Mouse (Mus musculus): ENCODE data around the gene Aldh3b3. TPM values are rescaled to one million over a fixed set of nuclear protein-coding genes. Genes with fewer than 3 reads are reported as not detected.

The Aldh3b3 gene
- polyA plus RNA-seq, 1 experiment = not detected

DNA sequence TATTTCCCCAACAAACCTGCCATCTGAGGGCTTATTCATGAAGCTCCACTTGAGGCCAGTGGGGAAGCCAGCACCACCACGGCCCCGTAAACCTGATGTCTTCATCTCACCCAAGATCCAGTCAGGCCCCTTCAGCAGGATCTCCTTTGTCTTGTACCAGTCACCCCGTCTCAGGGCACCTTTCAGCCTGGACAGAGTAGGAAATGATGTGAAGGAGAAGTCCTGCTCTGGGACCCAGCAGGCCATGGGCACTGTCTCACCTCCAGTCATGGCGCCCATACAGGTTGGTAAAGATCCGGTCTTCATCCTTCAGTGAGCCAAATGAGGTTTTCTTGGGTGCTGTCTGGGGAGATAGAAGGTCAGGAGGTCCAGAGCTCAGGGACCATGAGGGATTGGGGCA is 52.6 kb downstream of the Aldh3b3 start:
- no peaks in the 10 kb centered on the region for H3K9me3 ChIP-seq (replicated peaks; ENCODE audit: control insufficient read depth, insufficient read depth, low read length, poor library complexity, severe bottlenecking)
- H3K9ac ChIP-seq (ENCODE audit: low read depth, poor library complexity, severe bottlenecking) = no peak overlapping the region
- no peak for TF ChIP-seq EP300 (IDR thresholded peaks at IDR 0.05; ENCODE audit: insufficient read depth, low read depth, low read length)
- no peak overlapping the region for H3K4me3 ChIP-seq (ENCODE audit: low read depth, low read length)
- H3K27me3 ChIP-seq (ENCODE audit: control insufficient read depth, insufficient read depth, low read length, poor library complexity, severe bottlenecking) = no peaks in the 10 kb centered on the region
- no peaks in the 10 kb centered on the region for H3K4me1 ChIP-seq (ENCODE audit: control insufficient read depth, insufficient read depth, low read length)
- H3K27ac ChIP-seq (ENCODE audit: insufficient read depth, low read length) = no peak overlapping the region
- peaks cover 8% of the 10 kb centered on the region; the same call in 1 of the 2 replicates for H3K36me3 ChIP-seq (ENCODE audit: control insufficient read depth, insufficient read depth, low read length, poor library complexity, severe bottlenecking)

DNA sequence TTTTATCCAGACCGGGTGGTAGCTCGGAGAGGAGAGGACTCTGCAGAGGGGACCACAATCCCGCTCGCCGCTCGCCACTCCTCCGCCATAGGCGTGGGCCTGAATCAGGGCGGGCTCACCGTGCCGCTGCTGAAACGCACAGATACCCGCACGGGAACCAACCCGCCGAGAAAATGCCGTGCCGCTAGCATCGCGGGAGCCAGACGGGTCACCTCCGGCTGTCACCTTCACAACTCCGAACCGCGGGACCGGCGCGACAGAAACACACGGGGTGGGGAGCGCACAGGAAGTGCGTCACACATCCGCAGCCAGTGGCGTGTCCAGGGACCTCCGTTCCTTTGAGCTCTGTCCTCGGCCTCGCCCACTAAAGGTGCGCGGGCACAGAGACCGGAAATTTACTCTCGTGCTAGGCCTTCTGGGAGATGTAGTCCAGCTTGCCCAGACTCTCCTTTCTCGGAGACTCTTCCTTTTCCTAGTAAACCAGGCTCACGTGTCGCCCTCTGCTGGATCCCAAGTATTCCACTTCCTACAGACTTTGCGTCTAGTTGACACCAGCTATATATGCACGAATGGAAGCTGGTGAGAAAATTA is 54.1 kb downstream of the Aldh3b3 start, which contains the start of gene Ndufv1:
Ndufv1 (minus strand) TSS at position 375 of the 591 bp plus-strand sequence.
- no peak within 1 kb of the TSS for H3K27ac ChIP-seq (ENCODE audit: insufficient read depth, low read length)

DNA sequence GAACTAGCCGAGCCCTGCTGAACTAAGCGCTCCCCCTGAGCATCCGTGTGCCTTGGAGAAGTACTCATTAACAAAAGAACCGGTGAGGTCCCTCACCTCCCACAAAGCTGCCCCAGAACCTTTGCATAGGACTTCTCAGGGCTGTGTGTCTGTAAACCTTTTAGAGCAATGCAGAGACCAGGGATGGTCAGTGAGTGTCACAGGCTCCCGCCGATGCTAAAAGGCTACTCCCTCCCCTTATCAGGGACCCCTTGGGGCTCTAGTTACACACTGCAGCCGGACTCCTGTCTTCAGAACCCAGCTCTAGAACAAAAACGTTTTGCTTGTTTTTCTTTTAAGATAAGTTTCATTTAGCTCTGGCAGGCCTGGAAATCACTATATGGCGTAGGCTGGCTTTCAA is 54.6 kb downstream of the Aldh3b3 start:
- TF ChIP-seq POLR2A (IDR thresholded peaks at IDR 0.05; ENCODE audit: insufficient read depth, low read length) (no peak), CTCF (IDR thresholded peaks at IDR 0.05; ENCODE audit: low read depth, low read length) (no peak), EP300 (IDR thresholded peaks at IDR 0.05; ENCODE audit: insufficient read depth, low read depth, low read length) (no peak)
- no peak overlapping the region for H3K27ac ChIP-seq (ENCODE audit: insufficient read depth, low read length)
- peak overlapping the region; percentile 75 for H3K4me3 ChIP-seq (ENCODE audit: low read depth, low read length)
- peak overlapping the region; percentile 57 for H3K9ac ChIP-seq (ENCODE audit: low read depth, poor library complexity, severe bottlenecking)
- H3K4me1 ChIP-seq (ENCODE audit: control insufficient read depth, insufficient read depth, low read length) = no peaks in the 10 kb centered on the region
- H3K9me3 ChIP-seq (replicated peaks; ENCODE audit: control insufficient read depth, insufficient read depth, low read length, poor library complexity, severe bottlenecking) = no peaks in the 10 kb centered on the region
- H3K27me3 ChIP-seq (ENCODE audit: control insufficient read depth, insufficient read depth, low read length, poor library complexity, severe bottlenecking) = no peaks in the 10 kb centered on the region
- H3K36me3 ChIP-seq (ENCODE audit: control insufficient read depth, insufficient read depth, low read length, poor library complexity, severe bottlenecking) = peaks cover 6% of the 10 kb centered on the region; the same call in 1 of the 2 replicates

More for the DNA sequence above, 54.1 kb downstream of the Aldh3b3 start, which contains the start of gene Ndufv1:
- Histone ChIP-seq H3K9ac (ENCODE audit: low read depth, poor library complexity, severe bottlenecking) (peak within 1 kb of the TSS; percentile 57), H3K36me3 (ENCODE audit: control insufficient read depth, insufficient read depth, low read length, poor library complexity, severe bottlenecking) (peaks cover 8% of the 10 kb centered on the region; the same call in 1 of the 2 replicates), H3K4me3 (ENCODE audit: low read depth, low read length) (peak within 1 kb of the TSS; percentile 96), H3K27me3 (ENCODE audit: control insufficient read depth, insufficient read depth, low read length, poor library complexity, severe bottlenecking) (no peaks in the 10 kb centered on the region), H3K9me3 (replicated peaks; ENCODE audit: control insufficient read depth, insufficient read depth, low read length, poor library complexity, severe bottlenecking) (no peaks in the 10 kb centered on the region), H3K4me1 (ENCODE audit: control insufficient read depth, insufficient read depth, low read length) (no peaks in the 10 kb centered on the region)
- TF ChIP-seq CTCF (IDR thresholded peaks at IDR 0.05; ENCODE audit: low read depth, low read length) (peak; percentile 62), EP300 (IDR thresholded peaks at IDR 0.05; ENCODE audit: insufficient read depth, low read depth, low read length) (no peak)

DNA sequence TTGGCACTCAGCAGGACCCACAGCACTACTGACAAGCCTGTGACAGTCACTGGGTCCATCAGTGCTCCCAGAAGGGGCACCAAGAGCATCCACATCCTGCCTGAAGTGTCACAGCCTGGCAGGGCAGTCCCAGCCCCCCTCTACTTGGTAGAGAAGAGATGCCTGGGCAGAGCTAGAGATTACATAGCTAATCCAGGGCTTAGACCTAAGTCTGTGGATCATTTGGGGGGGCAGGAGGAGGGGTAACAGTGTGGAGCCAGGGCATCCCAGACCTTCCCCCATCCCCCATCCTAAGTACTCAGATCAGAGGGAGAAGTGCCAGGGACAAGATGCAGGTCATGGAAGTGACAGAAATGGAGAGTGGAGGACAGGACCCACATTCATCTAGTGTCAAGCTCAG is 56.4 kb downstream of the Aldh3b3 start:
- Histone ChIP-seq H3K27ac (ENCODE audit: insufficient read depth, low read length) (no peak overlapping the region), H3K9ac (ENCODE audit: low read depth, poor library complexity, severe bottlenecking) (no peak overlapping the region), H3K27me3 (ENCODE audit: control insufficient read depth, insufficient read depth, low read length, poor library complexity, severe bottlenecking) (no peaks in the 10 kb centered on the region), H3K4me1 (ENCODE audit: control insufficient read depth, insufficient read depth, low read length) (no peaks in the 10 kb centered on the region), H3K9me3 (replicated peaks; ENCODE audit: control insufficient read depth, insufficient read depth, low read length, poor library complexity, severe bottlenecking) (no peaks in the 10 kb centered on the region), H3K36me3 (ENCODE audit: control insufficient read depth, insufficient read depth, low read length, poor library complexity, severe bottlenecking) (peaks cover 3% of the 10 kb centered on the region; the same call in 1 of the 2 replicates), H3K4me3 (ENCODE audit: low read depth, low read length) (no peak overlapping the region)
- TF ChIP-seq POLR2A (IDR thresholded peaks at IDR 0.05; ENCODE audit: insufficient read depth, low read length) = no peak
- TF ChIP-seq EP300 (IDR thresholded peaks at IDR 0.05; ENCODE audit: insufficient read depth, low read depth, low read length) = no peak
- no peak for TF ChIP-seq CTCF (IDR thresholded peaks at IDR 0.05; ENCODE audit: low read depth, low read length)

DNA sequence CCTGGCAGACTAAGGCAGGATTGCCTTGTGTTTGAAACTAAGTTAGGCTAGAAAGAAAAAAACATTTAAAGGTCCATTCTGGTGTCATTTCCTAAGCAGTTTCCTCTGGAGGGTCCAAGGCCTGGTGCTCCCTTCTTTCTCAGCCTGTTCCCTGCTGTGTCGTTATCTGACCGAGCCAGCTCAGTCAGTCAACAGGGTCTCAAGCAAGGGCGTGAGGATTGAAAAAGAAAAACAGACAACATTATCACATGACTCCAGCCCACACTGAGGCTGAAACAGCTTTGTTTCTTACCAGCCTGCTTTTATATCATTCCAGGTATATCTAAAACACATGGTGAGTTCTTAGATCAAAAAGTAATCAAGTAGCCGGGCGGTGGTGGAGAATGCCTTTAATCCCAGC is 57.2 kb downstream of the Aldh3b3 start:
- no peaks in the 10 kb centered on the region for H3K4me1 ChIP-seq (ENCODE audit: control insufficient read depth, insufficient read depth, low read length)
- H3K9me3 ChIP-seq (replicated peaks; ENCODE audit: control insufficient read depth, insufficient read depth, low read length, poor library complexity, severe bottlenecking) = no peaks in the 10 kb centered on the region
- H3K27ac ChIP-seq (ENCODE audit: insufficient read depth, low read length) = no peak overlapping the region
- no peaks in the 10 kb centered on the region for H3K27me3 ChIP-seq (ENCODE audit: control insufficient read depth, insufficient read depth, low read length, poor library complexity, severe bottlenecking)
- TF ChIP-seq CTCF (IDR thresholded peaks at IDR 0.05; ENCODE audit: low read depth, low read length) (no peak), EP300 (IDR thresholded peaks at IDR 0.05; ENCODE audit: insufficient read depth, low read depth, low read length) (no peak), POLR2A (IDR thresholded peaks at IDR 0.05; ENCODE audit: insufficient read depth, low read length) (no peak)
- H3K9ac ChIP-seq (ENCODE audit: low read depth, poor library complexity, severe bottlenecking) = no peak overlapping the region
- H3K36me3 ChIP-seq (ENCODE audit: control insufficient read depth, insufficient read depth, low read length, poor library complexity, severe bottlenecking) = no peaks in the 10 kb centered on the region
- no peak overlapping the region for H3K4me3 ChIP-seq (ENCODE audit: low read depth, low read length)

DNA sequence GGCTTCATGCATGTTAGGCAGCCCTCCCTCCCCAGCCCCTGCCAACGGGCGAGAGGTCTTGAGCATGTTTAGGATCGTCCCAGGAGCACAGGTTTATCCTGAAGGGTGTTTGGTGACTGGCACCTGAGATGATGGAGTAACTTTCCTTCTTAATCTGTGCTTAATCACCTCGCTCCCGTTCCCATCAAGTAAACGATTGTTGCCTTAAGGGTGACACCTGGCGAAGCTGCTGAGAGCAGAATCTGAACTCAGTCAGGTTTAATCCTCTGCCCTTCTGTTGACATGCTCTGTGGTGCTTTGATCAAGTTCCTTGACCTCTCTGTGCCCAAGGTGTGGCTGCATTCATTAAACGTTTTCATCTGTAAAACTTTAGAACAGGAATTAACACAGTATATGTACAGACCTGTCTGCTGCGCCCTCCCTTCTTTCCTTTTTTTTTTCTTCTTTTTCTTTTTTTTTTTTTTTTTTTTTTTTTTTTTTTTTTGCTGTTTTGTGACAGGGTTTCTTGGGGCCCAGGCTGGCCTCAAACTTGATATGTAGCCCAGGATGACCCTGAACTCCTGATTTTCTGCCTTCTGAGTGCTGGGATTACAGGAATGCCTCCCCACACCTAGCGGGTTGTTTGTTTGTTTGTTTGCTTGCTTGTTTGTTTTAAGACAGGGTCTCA is 59.6 kb downstream of the Aldh3b3 start:
- no peak overlapping the region for H3K9ac ChIP-seq (ENCODE audit: low read depth, poor library complexity, severe bottlenecking)
- TF ChIP-seq CTCF (IDR thresholded peaks at IDR 0.05; ENCODE audit: low read depth, low read length) = no peak
- no peak for TF ChIP-seq POLR2A (IDR thresholded peaks at IDR 0.05; ENCODE audit: insufficient read depth, low read length)
- no peak for TF ChIP-seq EP300 (IDR thresholded peaks at IDR 0.05; ENCODE audit: insufficient read depth, low read depth, low read length)
- H3K9me3 ChIP-seq (replicated peaks; ENCODE audit: control insufficient read depth, insufficient read depth, low read length, poor library complexity, severe bottlenecking) = no peaks in the 10 kb centered on the region
- no peaks in the 10 kb centered on the region for H3K36me3 ChIP-seq (ENCODE audit: control insufficient read depth, insufficient read depth, low read length, poor library complexity, severe bottlenecking)
- no peak overlapping the region for H3K27ac ChIP-seq (ENCODE audit: insufficient read depth, low read length)
- no peak overlapping the region for H3K4me3 ChIP-seq (ENCODE audit: low read depth, low read length)
- H3K27me3 ChIP-seq (ENCODE audit: control insufficient read depth, insufficient read depth, low read length, poor library complexity, severe bottlenecking) = no peaks in the 10 kb centered on the region
- H3K4me1 ChIP-seq (ENCODE audit: control insufficient read depth, insufficient read depth, low read length) = no peaks in the 10 kb centered on the region
